Mouse (Mus musculus) hindbrain, embryonic 16.5 days (tissue): ENCODE measurements around the gene Gpr156. TPM values are rescaled to one million over a fixed set of nuclear protein-coding genes. Genes with fewer than 3 reads are reported as not detected.
A peak's percentile ranks its signal among the peaks of the same experiment; 100 is the strongest.

ENCODE experiments used
- ATAC-seq: fragments of 200-750 bp; cut with Nextera tagmentation; 2 replicates; pipeline ENCODE4 v1.8.0; 2017; ENCODE audit warnings: moderate TSS enrichment, moderate library complexity
- H3K27ac ChIP-seq: fragments of 300-500 bp; sonication (generic); 2 replicates; pipeline ENCODE4 v1.5.1; 2014; ENCODE audit warnings: low read depth, mild to moderate bottlenecking, control low read depth, low read length, moderate library complexity
- H3K27me3 ChIP-seq: fragments of 300-500 bp; sonication (generic); replicated peaks from 2 replicates; pipeline ENCODE4 v1.6.1; 2014; ENCODE audit warnings: low read length; ENCODE audit not compliant: control insufficient read depth, insufficient read depth
- H3K36me3 ChIP-seq: fragments of 300-500 bp; sonication (generic); 2 replicates; pipeline ENCODE4 v1.6.1; 2014; ENCODE audit warnings: mild to moderate bottlenecking, low read length, moderate library complexity, mixed read lengths; ENCODE audit not compliant: control insufficient read depth, insufficient read depth
- H3K4me1 ChIP-seq: fragments of 300-500 bp; sonication (generic); 2 replicates; pipeline ENCODE4 v1.6.1; 2014; ENCODE audit warnings: low read depth, low read length; ENCODE audit not compliant: control insufficient read depth, insufficient read depth
- H3K4me2 ChIP-seq: fragments of 300-500 bp; sonication (generic); 2 replicates; pipeline ENCODE4 v1.6.1; 2014; ENCODE audit warnings: mild to moderate bottlenecking, low read length, control low read depth, moderate library complexity
- H3K4me3 ChIP-seq: fragments of 300-500 bp; sonication (generic); 2 replicates; pipeline ENCODE4 v1.5.1; 2014; ENCODE audit warnings: mild to moderate bottlenecking, low read length, control low read depth, moderate library complexity
- H3K9ac ChIP-seq: fragments of 300-500 bp; sonication (generic); 2 replicates; pipeline ENCODE4 v1.6.1; 2014; ENCODE audit warnings: low read depth, mild to moderate bottlenecking, control low read depth, low read length, moderate library complexity
- H3K9me3 ChIP-seq: fragments of 300-500 bp; sonication (generic); 2 replicates; pipeline ENCODE4 v1.6.1; 2014; ENCODE audit warnings: mild to moderate bottlenecking, low read length, moderate library complexity; ENCODE audit not compliant: control insufficient read depth
- WGBS: fragments of 180-500 bp; shearing (Covaris S2); extraction: QIAGEN DNeasy Blood & Tissue Kit; methylation state at CpG from one replicate; pipeline ENCODE4 v1.1.7; 2014; 5-methylcytosine and 5-hydroxymethylcytosine counted together
- polyA plus RNA-seq: library from polyadenylated mRNA; unstranded; fragments of >200 nt; fragmentation: Nextera tagmentation; extraction: Ambion mirVana; gene quantifications from 2 replicates; pipeline ENCODE4 v1.2.1, GENCODE M21; 2015

The Gpr156 gene
- polyA plus RNA-seq, 1 experiment from 2014 or later, result 3.2 TPM

DNA sequence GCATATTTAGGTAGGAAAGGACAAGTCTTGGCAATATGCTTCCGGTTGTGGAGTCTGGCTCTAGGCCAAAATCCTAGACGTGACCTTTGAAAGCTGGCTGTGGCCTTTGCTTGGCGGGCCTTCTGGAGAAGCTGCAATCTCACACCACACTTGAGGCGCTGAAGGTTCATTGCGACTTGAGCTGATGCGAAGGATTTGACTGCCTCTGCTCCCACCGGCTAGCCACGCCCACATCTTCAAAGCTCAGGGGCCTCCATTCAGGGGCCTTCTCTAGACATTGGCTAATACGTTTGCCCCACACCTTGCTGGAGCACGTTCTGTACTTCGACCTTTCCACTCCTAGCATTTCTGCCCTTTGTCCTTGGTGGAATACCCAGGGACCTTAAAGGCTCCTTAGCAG is 15.0 kb upstream of the Gpr156 start:
- no peaks in the 10 kb centered on the region for H3K27me3 ChIP-seq
- ATAC-seq, result no peak
- peaks cover 2% of the 10 kb centered on the region; the same call in 1 of the 2 replicates for H3K9me3 ChIP-seq
- WGBS, result 51% methylated on average over 11 of the region's 11 CpGs
- H3K27ac ChIP-seq, result no peak overlapping the region
- no peak overlapping the region for H3K4me3 ChIP-seq
- no peak overlapping the region for H3K9ac ChIP-seq
- no peaks in the 10 kb centered on the region for H3K36me3 ChIP-seq
- H3K4me1 ChIP-seq, result no peaks in the 10 kb centered on the region
- no peak overlapping the region for H3K4me2 ChIP-seq

DNA sequence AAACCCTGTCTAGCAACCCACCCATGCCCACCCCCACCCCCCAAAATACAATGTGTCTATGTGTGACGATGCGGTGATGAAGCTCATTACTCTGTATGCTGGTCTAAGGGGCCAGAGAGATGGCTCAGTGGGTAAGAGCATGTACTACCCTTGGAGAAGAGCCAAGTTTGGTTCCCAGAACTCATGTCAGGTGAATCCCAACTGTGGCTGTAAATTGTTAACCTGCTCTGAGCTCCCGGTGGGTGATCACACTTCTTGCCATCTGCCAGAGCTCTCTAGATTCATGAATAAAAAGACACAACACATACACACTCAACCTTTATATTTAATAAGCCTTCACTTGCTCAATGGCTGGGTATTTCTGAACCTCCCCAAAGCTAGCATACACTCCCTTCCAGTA is 9.8 kb upstream of the Gpr156 start:
- Histone ChIP-seq H3K4me1 (no peaks in the 10 kb centered on the region), H3K36me3 (no peaks in the 10 kb centered on the region), H3K4me3 (no peak overlapping the region), H3K4me2 (no peak overlapping the region), H3K27ac (no peak overlapping the region), H3K27me3 (no peaks in the 10 kb centered on the region), H3K9ac (no peak overlapping the region), H3K9me3 (peaks cover 2% of the 10 kb centered on the region; the same call in 1 of the 2 replicates)
- no peak for ATAC-seq
- 74% methylated on average over 3 of the region's 3 CpGs for WGBS

DNA sequence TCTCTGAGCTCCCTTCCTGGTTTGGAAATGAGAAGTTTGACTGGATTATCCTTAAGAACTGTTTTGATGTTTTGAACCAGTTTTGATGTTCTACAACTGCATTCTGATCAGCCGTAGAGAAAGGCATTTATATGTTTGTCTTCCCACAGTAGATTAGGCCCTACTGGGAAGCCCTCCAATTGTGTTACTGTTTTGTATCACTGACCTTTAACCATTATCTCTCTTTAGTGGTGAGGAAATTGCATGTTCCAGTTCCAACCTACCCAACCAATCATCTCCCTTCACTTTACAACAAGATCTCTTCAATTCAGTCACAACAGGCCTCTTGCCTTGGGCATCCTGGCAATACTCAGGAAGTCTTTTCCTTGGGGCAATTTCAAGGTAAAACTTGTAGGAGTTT is 5.2 kb upstream of the Gpr156 start:
- ATAC-seq, result no peak
- Histone ChIP-seq H3K36me3 (no peaks in the 10 kb centered on the region), H3K9ac (no peak overlapping the region), H3K4me3 (no peak overlapping the region), H3K4me1 (no peaks in the 10 kb centered on the region), H3K27ac (no peak overlapping the region), H3K27me3 (no peaks in the 10 kb centered on the region), H3K9me3 (no peaks in the 10 kb centered on the region), H3K4me2 (no peak overlapping the region)
- 82% methylated on average over 1 of the region's 1 CpGs for WGBS

DNA sequence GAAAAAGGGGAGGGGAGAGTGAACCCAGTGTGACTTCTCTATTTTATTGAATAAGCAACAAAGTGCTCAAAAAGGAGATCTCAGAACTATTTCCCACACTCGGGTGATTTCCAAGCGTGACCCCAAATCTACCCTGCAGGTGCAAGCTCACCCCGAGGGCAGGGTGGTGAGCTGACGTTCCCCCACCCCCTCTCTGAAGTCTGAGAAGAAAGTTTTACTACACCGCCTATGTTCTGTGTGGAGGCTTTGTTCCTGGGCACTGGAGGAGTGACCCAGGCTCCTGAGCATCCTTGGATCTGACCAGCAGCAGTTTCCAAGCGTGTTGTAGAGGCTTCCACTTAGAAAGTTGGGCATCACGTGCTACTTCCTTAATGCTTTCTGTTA is 514 bp downstream of the Gpr156 start:
- ATAC-seq, result no peak
- H3K27ac ChIP-seq, result no peak overlapping the region
- WGBS, result 17% methylated on average over 7 of the region's 7 CpGs
- no peaks in the 10 kb centered on the region for H3K4me1 ChIP-seq
- H3K36me3 ChIP-seq, result no peaks in the 10 kb centered on the region
- H3K9me3 ChIP-seq, result no peaks in the 10 kb centered on the region
- no peaks in the 10 kb centered on the region for H3K27me3 ChIP-seq
- H3K9ac ChIP-seq, result no peak overlapping the region; the same call in 1 of the 2 replicates
- H3K4me3 ChIP-seq, result peak overlapping the region; percentile 73
- peak overlapping the region; percentile 91 for H3K4me2 ChIP-seq

DNA sequence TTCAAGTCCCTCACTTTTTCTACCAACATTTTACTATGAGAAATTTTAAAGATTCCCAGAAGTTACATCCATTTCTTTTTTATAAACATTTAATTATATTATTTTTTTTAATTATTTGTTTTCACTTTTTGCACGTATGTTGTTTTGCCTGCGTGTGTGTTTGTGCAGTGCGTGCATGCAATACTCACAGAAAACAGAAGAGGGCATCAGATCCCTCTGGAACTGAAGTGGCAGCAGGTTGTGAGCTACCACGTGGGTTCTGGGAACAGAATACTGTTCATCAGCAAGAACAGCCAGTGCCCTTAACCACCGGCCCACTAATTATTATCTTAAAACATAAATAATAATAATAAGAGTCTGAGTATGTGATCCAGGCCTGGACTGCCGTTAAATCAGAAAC is 2.7 kb downstream of the Gpr156 start:
- H3K4me1 ChIP-seq, result no peaks in the 10 kb centered on the region
- WGBS, result 85% methylated on average over 6 of the region's 6 CpGs
- no peaks in the 10 kb centered on the region for H3K9me3 ChIP-seq
- H3K27ac ChIP-seq, result no peak overlapping the region
- no peak overlapping the region for H3K4me2 ChIP-seq
- no peak overlapping the region for H3K4me3 ChIP-seq
- H3K9ac ChIP-seq, result no peak overlapping the region
- H3K36me3 ChIP-seq, result no peaks in the 10 kb centered on the region
- no peak for ATAC-seq
- H3K27me3 ChIP-seq, result no peaks in the 10 kb centered on the region

DNA sequence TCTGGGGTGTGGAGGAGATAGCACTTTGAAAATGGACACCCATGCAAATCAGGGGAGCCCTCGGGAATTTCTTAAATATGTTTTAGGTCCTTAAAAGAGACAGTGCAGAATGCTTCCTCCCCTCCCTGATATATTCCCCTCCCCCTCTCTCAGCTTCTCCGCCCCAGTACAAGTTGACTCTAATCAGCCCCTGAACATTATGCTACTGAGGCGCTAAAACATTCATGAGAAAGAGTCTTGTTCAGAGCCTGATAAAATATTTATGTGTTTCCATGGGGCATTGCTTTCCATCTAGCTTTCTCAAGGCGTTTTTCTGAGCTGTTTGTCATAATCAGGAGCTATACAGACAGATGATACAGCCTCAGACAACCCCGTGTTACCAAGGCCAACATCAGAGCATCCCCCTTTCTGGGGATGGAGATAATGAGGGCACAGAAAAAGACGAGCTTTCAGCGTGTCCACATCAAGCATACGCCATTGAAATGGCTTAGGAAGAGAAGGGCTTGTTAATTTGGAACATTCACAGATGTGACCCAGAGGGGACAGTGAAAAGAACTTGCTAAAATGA is 4.6 kb downstream of the Gpr156 start:
- H3K4me1 ChIP-seq, result no peaks in the 10 kb centered on the region; the same call in 1 of the 2 replicates
- 37% methylated on average over 8 of the region's 8 CpGs for WGBS

DNA sequence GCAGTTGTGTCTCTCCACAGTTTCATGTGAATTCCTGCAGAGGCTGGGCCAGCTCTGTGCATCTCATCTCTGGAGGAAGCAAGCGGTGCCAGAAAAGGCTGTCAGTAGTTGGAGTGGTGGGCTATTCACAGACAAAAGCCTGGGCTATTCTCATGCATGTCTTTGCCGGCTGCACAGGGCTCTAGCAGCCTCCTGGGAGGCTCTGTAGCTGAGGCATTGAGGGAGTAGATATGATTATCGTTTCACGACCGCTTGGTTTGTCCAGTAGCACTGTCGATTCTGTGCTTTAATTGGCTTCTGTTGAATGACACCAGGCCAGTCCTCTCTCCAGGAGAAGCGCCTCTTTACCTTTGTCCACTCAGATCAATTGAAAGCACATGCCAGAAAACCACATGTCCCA is 9.8 kb downstream of the Gpr156 start:
- Histone ChIP-seq H3K36me3 (no peaks in the 10 kb centered on the region), H3K27ac (peak overlapping the region; percentile 44), H3K27me3 (no peaks in the 10 kb centered on the region), H3K9ac (peak overlapping the region; percentile 2; the same call in 1 of the 2 replicates), H3K4me1 (peaks cover 8% of the 10 kb centered on the region), H3K4me2 (peak overlapping the region; percentile 27), H3K4me3 (no peak overlapping the region), H3K9me3 (no peaks in the 10 kb centered on the region)
- peak; percentile 76 for ATAC-seq
- 9% methylated on average over 7 of the region's 7 CpGs for WGBS

More for the DNA sequence above, 4.6 kb downstream of the Gpr156 start:
- no peak overlapping the region for H3K9ac ChIP-seq
- ATAC-seq, result no peak
- no peak overlapping the region for H3K27ac ChIP-seq
- no peak overlapping the region for H3K4me2 ChIP-seq
- H3K27me3 ChIP-seq, result no peaks in the 10 kb centered on the region
- H3K4me3 ChIP-seq, result no peak overlapping the region
- H3K36me3 ChIP-seq, result no peaks in the 10 kb centered on the region
- H3K9me3 ChIP-seq, result no peaks in the 10 kb centered on the region

DNA sequence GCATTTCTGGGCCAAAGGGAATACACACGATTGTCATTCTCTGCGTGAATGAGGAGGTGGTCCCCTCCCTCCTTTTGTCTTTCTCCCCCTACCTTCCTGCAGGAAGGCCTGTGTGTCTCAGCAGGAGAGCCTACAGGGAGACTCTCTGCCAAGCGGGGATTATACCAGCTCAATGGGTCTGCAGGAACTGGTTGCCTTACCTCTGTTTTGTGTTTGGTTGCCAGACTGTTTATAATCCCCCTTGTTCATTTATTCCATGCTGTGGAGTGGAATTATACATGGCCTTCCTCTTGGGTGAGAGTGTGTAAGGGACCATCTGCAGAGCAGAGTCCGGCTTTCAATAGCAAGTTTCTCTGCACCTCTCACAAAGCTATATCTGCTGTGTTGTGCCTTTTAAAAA is 10.8 kb downstream of the Gpr156 start:
- peaks cover 8% of the 10 kb centered on the region for H3K4me1 ChIP-seq
- H3K36me3 ChIP-seq, result no peaks in the 10 kb centered on the region
- no peak overlapping the region for H3K4me2 ChIP-seq
- no peak overlapping the region for H3K4me3 ChIP-seq
- no peaks in the 10 kb centered on the region for H3K27me3 ChIP-seq
- ATAC-seq, result no peak
- no peak overlapping the region; the same call in 1 of the 2 replicates for H3K9ac ChIP-seq
- H3K27ac ChIP-seq, result peak overlapping the region; percentile 56; the same call in 1 of the 2 replicates
- WGBS, result 20% methylated on average over 4 of the region's 4 CpGs
- H3K9me3 ChIP-seq, result no peaks in the 10 kb centered on the region

DNA sequence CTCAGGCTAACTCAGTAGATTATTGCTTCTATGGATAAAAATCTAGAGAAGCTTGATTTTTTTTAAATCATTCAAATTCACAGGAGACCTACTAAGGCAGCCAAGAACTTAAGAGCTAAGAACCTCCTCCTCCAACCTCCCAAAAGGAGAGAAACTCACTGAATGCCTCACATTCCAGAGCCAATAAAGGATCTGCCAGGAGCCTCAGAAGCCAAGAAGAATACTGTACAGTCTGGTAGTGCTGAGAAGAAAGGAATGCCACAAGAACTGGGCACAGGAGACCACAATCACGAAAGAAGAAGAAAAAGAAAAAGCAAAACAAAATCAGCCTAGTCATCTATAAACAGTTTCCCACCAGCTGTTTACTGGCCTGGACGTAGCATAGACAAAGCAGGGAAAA is 12.7 kb downstream of the Gpr156 start:
- H3K36me3 ChIP-seq, result no peaks in the 10 kb centered on the region
- ATAC-seq, result no peak
- H3K4me2 ChIP-seq, result no peak overlapping the region
- H3K9me3 ChIP-seq, result no peaks in the 10 kb centered on the region
- WGBS, result 57% methylated on average over 2 of the region's 2 CpGs
- H3K4me1 ChIP-seq, result peaks cover 8% of the 10 kb centered on the region
- H3K27me3 ChIP-seq, result no peaks in the 10 kb centered on the region
- H3K4me3 ChIP-seq, result no peak overlapping the region
- H3K27ac ChIP-seq, result no peak overlapping the region
- no peak overlapping the region for H3K9ac ChIP-seq

DNA sequence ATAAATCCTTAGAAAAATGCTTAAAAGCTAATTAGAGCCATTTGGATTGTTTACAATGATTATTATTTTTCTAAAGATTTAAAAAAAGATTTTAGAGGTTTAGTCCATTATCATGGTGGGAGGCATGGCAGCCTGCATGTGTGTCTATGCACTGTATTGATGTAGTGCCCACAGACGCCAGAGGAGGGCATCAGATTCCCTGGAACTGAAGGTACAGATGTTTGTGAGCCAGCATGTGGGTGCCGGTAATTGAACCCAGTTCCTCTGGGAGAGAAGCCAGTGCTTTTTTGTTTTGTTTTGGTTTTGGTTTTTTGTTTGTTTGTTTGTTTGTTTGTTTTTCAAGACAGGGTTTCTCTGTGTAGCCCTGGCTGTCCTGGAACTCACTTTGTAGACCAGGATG is 13.3 kb downstream of the Gpr156 start:
- 90% methylated on average over 2 of the region's 2 CpGs for WGBS
- Histone ChIP-seq H3K27ac (no peak overlapping the region), H3K4me3 (no peak overlapping the region), H3K36me3 (no peaks in the 10 kb centered on the region), H3K9ac (no peak overlapping the region), H3K4me2 (no peak overlapping the region), H3K4me1 (peaks cover 8% of the 10 kb centered on the region), H3K27me3 (no peaks in the 10 kb centered on the region), H3K9me3 (no peaks in the 10 kb centered on the region)
- no peak for ATAC-seq
